Mouse (Mus musculus) heart, postnatal 0 days (tissue): ENCODE results near the gene Vwf. TPM values are rescaled to one million over a fixed set of nuclear protein-coding genes. Genes with fewer than 3 reads are reported as not detected.

Source experiments
- ATAC-seq: fragments of 200-750 bp; cut with Nextera tagmentation; 2 replicates; pipeline ENCODE4 v1.8.0; 2017; ENCODE audit warnings: low read depth, moderate number of reproducible peaks, moderate library complexity; ENCODE audit not compliant: insufficient read depth
- DNase-seq: peaks from one replicate; pipeline ENCODE4 v3.0.0-alpha.2; 2016; ENCODE audit warnings: low spot score
- H3K27ac ChIP-seq: fragments of 300-500 bp; sonication (generic); 2 replicates; pipeline ENCODE4 v1.5.1; 2014; ENCODE audit warnings: low read depth, mild to moderate bottlenecking
- H3K27me3 ChIP-seq: fragments of 300-500 bp; sonication (generic); 2 replicates; pipeline ENCODE4 v1.6.1; 2014; ENCODE audit warnings: low read length, mixed read lengths; ENCODE audit not compliant: control insufficient read depth, insufficient read depth
- H3K36me3 ChIP-seq: fragments of 300-500 bp; sonication (generic); replicated peaks from 2 replicates; pipeline ENCODE4 v1.6.1; 2014; ENCODE audit warnings: low read length, mixed read lengths; ENCODE audit not compliant: control insufficient read depth, insufficient read depth
- H3K4me1 ChIP-seq: fragments of 300-500 bp; sonication (generic); 2 replicates; pipeline ENCODE4 v1.6.1; 2014; ENCODE audit warnings: antibody characterized with exemption; ENCODE audit not compliant: control insufficient read depth, insufficient read depth
- H3K4me2 ChIP-seq: fragments of 300-500 bp; sonication (generic); 2 replicates; pipeline ENCODE4 v1.6.1; 2014; ENCODE audit warnings: low read depth, mild to moderate bottlenecking, low read length, moderate library complexity
- H3K4me3 ChIP-seq: fragments of 300-500 bp; sonication (generic); 2 replicates; pipeline ENCODE4 v1.5.1; 2014; ENCODE audit warnings: low read depth, low read length
- H3K9ac ChIP-seq: fragments of 300-500 bp; sonication (generic); replicated peaks from 2 replicates; pipeline ENCODE4 v1.6.1; 2014; ENCODE audit warnings: low read depth, low read length, mixed read lengths
- H3K9me3 ChIP-seq: fragments of 300-500 bp; sonication (generic); replicated peaks from 2 replicates; pipeline ENCODE4 v1.6.1; 2016; ENCODE audit warnings: low read length; ENCODE audit not compliant: control insufficient read depth
- CTCF ChIP-seq: IDR thresholded peaks from 2 replicates; pipeline ENCODE4 v1.5.1; 2016; ENCODE audit warnings: antibody characterized with exemption, control low read depth, low read depth
- EP300 ChIP-seq: IDR thresholded peaks from 2 replicates; pipeline ENCODE4 v1.6.1; 2016; ENCODE audit warnings: antibody characterized with exemption, low read depth
- WGBS: fragments of 180-500 bp; shearing (Covaris S2); extraction: QIAGEN DNeasy Blood & Tissue Kit; methylation state at CpG from one replicate; pipeline ENCODE4 v1.1.7; 2014; 5-methylcytosine and 5-hydroxymethylcytosine counted together
- polyA plus RNA-seq: library from polyadenylated mRNA; unstranded; fragments of >200 nt; fragmentation: Nextera tagmentation; extraction: Ambion mirVana; gene quantifications from 2 replicates; pipeline ENCODE4 v1.2.1, GENCODE M21; 2015
- total RNA-seq: library from RNA; depleted of rRNA; stranded (reverse); fragments of >200 nt; gene quantifications from 2 replicates; pipeline ENCODE4 v1.2.3, GENCODE M21; 2014; ENCODE audit warnings: low replicate concordance

Gene Vwf
- total and polyA plus RNA-seq, 2 experiments from 2014 or later: 21.9 to 99.9 TPM

- Histone ChIP-seq H3K9me3 (no peaks in the 10 kb centered on the region), H3K27me3 (0 out of 2 replicates have a peak, but pooled peaks cover 3% of the 10 kb centered on the region), H3K4me2 (no peak overlapping the region), H3K27ac (no peak overlapping the region), H3K4me1 (no peaks in the 10 kb centered on the region), H3K9ac (no peak overlapping the region), H3K36me3 (no peaks in the 10 kb centered on the region), H3K4me3 (no peak overlapping the region)
- WGBS: 43% methylated on average over 4 of the region's 4 CpGs
- no peak for TF ChIP-seq EP300
- TF ChIP-seq CTCF: no peak
- DNase-seq (no peak), ATAC-seq (no peak)
These were observed 48.3 kb downstream of the Vwf start for GRCm38 (mm10) chr6:125594825-125595224.

GRCm38 (mm10) chr6:125596701-125597318 is 50.2 kb downstream of the Vwf start:
- H3K36me3 ChIP-seq: no peaks in the 10 kb centered on the region
- 58% methylated on average over 16 of the region's 16 CpGs for WGBS
- ATAC-seq: peak; percentile 34; the same call in 1 of the 2 replicates
- TF ChIP-seq EP300 (no peak), CTCF (no peak)
- H3K4me2 ChIP-seq: no peak overlapping the region
- H3K27ac ChIP-seq: no peak overlapping the region
- no peaks in the 10 kb centered on the region for H3K4me1 ChIP-seq
- H3K27me3 ChIP-seq: peaks cover 7% of the 10 kb centered on the region; the same call in 1 of the 2 replicates
- no peak overlapping the region for H3K9ac ChIP-seq
- no peak overlapping the region for H3K4me3 ChIP-seq
- H3K9me3 ChIP-seq: no peaks in the 10 kb centered on the region
- DNase-seq: peak; percentile 55

GRCm38 (mm10) chr6:125597716-125598115 is 51.1 kb downstream of the Vwf start:
- TF ChIP-seq CTCF (no peak), EP300 (no peak)
- no peak overlapping the region for H3K4me2 ChIP-seq
- no peaks in the 10 kb centered on the region for H3K4me1 ChIP-seq
- no peaks in the 10 kb centered on the region for H3K36me3 ChIP-seq
- no peak overlapping the region for H3K9ac ChIP-seq
- DNase-seq (no peak), ATAC-seq (no peak)
- peaks cover 13% of the 10 kb centered on the region; the same call in 1 of the 2 replicates for H3K27me3 ChIP-seq
- H3K4me3 ChIP-seq: no peak overlapping the region
- H3K27ac ChIP-seq: no peak overlapping the region
- 78% methylated on average over 4 of the region's 4 CpGs for WGBS
- no peaks in the 10 kb centered on the region for H3K9me3 ChIP-seq

- no peaks in the 10 kb centered on the region for H3K36me3 ChIP-seq
- ATAC-seq: no peak
- 38% methylated on average over 9 of the region's 9 CpGs for WGBS
These were observed 53.5 kb downstream of the Vwf start for GRCm38 (mm10) chr6:125600036-125600558.

GRCm38 (mm10) chr6:125600669-125601068 is 54.1 kb downstream of the Vwf start:
- TF ChIP-seq EP300 (no peak), CTCF (no peak)
- no peak overlapping the region for H3K27ac ChIP-seq
- H3K36me3 ChIP-seq: no peaks in the 10 kb centered on the region
- 71% methylated on average over 8 of the region's 8 CpGs for WGBS
- DNase-seq (no peak), ATAC-seq (no peak)
- H3K4me3 ChIP-seq: no peak overlapping the region
- peaks cover 24% of the 10 kb centered on the region; the same call in 1 of the 2 replicates for H3K27me3 ChIP-seq
- peaks cover 5% of the 10 kb centered on the region; the same call in 1 of the 2 replicates for H3K4me1 ChIP-seq
- H3K9ac ChIP-seq: no peak overlapping the region
- no peak overlapping the region for H3K4me2 ChIP-seq
- H3K9me3 ChIP-seq: no peaks in the 10 kb centered on the region

More at GRCm38 (mm10) chr6:125600036-125600558, 53.5 kb downstream of the Vwf start:
- peaks cover 5% of the 10 kb centered on the region; the same call in 1 of the 2 replicates for H3K4me1 ChIP-seq
- TF ChIP-seq EP300 (no peak), CTCF (peak; percentile 91)
- peaks cover 18% of the 10 kb centered on the region; the same call in 1 of the 2 replicates for H3K27me3 ChIP-seq
- peak; percentile 68 for DNase-seq
- H3K4me3 ChIP-seq: no peak overlapping the region
- no peaks in the 10 kb centered on the region for H3K9me3 ChIP-seq
- H3K27ac ChIP-seq: no peak overlapping the region
- no peak overlapping the region for H3K9ac ChIP-seq
- no peak overlapping the region for H3K4me2 ChIP-seq
